Mouse (Mus musculus): Measurements from ENCODE around the gene Sufu. TPM values are rescaled to one million over a fixed set of nuclear protein-coding genes. Genes with fewer than 3 reads are reported as not detected.

Sufu gene
- total RNA-seq (2021) = 10 to 100 TPM; 16.8 to 21.0 TPM

- DNase-seq (ENCODE audit: low spot score in 2 of 2) = peak; percentile 98 to 100
- intact Hi-C loops (cut with DNase I) = loop anchor here (1.0 to 2.0 kb wide), 2 partner anchors 47 to 106 kb away; no protein-coding TSS in a partner anchor
Observed at GRCm38 (mm10) chr19:46396686-46397435, at the start of gene Sufu. TSS of gene Sufu (plus strand) at chr19:46396896.

GRCm38 (mm10) chr19:46347146-46347545 lies 49.5 kb upstream of the Sufu start:
- intact Hi-C loops (cut with DNase I) = no loop called here
- DNase-seq (ENCODE audit: low spot score in 2 of 2) = no peak

- intact Hi-C loops (cut with DNase I) = no loop called here
- DNase-seq (ENCODE audit: low spot score in 2 of 2) = no peak
Observed at GRCm38 (mm10) chr19:46347936-46348668, 48.6 kb upstream of the Sufu start.

DNA sequence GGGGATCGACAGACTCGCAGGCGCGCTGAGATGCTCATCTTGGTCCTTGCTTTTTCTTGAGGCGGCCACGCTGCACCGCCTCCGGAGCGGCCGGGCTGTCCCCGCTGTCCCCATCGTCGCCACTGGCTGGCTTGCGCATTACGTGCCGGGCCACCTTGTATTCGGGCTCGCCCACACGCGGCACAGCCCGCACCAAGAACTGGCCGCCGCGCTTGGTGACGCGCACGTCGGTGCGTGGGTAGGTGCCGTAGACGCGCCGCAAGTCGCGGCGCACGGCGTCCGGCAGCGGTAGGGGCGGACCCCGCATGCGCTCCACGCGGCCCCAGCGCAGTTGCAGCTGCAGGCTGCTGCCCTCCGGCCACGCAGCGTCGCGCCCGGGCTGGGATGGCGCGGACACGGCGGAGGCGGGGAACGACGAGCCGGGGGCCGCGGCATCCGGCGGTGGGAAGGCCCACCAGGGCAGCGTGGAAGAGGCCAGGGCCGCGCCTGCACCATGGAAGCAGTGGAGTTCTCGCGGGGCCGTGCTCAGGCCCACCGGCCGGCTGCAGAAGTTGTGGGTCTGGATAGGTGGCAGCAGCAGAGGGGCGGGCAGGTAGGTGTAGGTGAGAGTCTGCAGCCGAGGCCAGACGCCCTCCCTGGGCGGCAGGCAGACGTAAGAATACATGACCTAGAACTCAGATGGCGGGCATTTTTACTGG lies 47.8 kb upstream of the Sufu start:
- intact Hi-C loops (cut with DNase I) = no loop called here

GRCm38 (mm10) chr19:46349550-46349949 lies 47.1 kb upstream of the Sufu start:
- intact Hi-C loops (cut with DNase I) = no loop called here
- DNase-seq (ENCODE audit: low spot score in 2 of 2) = no peak

More for the DNA sequence above, 47.8 kb upstream of the Sufu start:
- peak; percentile 93 to 97 for DNase-seq (ENCODE audit: low spot score in 2 of 2)

DNA sequence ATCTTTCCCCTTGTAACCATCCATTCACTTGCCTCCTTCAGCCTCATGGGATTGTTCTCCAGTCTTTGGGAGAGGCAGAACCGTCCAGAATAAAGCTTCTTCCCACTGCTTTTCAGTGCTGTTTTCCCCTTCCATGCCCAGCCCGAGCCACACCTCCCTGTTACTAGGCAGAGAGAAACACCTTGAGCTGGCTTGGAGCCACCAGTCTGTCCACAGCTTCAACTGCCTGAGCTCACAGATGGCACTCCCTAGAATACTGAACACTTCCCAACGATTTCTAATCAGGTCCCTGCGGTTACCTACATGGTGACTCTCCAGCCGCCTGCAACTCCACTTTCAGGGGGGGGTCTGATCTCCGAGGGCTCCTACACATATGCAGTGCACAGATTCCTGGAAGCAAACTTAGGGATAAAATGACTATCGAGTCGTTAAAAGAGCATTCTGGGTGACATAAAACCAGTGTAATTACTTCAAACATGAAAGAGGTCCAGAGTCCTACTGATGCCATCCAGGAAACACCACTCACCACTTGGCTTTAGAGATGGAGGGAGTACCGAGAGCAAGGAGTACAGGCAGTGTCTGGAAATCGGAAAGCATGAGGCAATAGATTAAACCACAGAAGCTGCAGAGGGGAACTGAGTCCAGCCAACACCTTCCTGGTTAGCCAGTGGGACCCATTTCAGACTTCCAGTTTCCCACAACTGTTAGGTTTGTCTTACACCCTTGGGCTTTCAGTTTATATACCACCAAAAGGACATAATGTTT lies 46.3 kb upstream of the Sufu start, which contains the start of gene 2310034G01Rik:
TSS of gene 2310034G01Rik (minus strand) at position 135 of the 765 bp plus-strand sequence.
- intact Hi-C loops (cut with DNase I) = no loop called here
- DNase-seq (ENCODE audit: low spot score in 2 of 2) = no peak

DNA sequence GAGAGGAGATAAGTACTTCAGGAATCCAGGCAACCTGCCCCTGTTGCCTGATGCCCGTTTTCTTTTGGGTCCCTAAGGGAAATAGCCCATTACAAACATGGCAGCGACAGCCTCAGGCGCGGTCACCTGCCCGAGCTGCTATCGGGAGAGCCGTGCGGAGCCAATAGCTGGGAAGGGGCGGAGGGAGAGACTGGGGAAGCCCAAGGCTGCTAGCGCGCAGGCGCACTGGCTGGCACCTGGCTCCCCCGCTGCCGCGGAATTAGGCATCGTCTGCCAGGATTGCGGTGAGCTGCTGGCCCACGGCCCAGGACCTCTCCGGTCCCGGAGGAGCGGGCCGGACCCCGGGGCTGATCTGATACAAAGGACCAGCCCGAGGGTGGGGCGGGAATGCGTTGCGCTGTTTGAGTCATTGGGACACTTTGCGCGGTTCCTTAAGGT lies 40.0 kb upstream of the Sufu start:
- intact Hi-C loops (cut with DNase I) = loop anchor here (2.0 kb wide), 1 partner anchor 18 kb away; the partner anchor contains the start of gene Cuedc2
- peak; percentile 89 to 95 for DNase-seq (ENCODE audit: low spot score in 2 of 2)

GRCm38 (mm10) chr19:46357344-46358280 lies 39.1 kb upstream of the Sufu start:
- intact Hi-C loops (cut with DNase I) = loop anchor here (2.0 kb wide), 1 partner anchor 19 kb away; the partner anchor contains the start of gene Cuedc2
- DNase-seq (ENCODE audit: low spot score in 2 of 2) = no peak

- intact Hi-C loops (cut with DNase I) = no loop called here
- DNase-seq (ENCODE audit: low spot score in 2 of 2) = no peak
Observed at GRCm38 (mm10) chr19:46358381-46358780, 38.3 kb upstream of the Sufu start.

DNA sequence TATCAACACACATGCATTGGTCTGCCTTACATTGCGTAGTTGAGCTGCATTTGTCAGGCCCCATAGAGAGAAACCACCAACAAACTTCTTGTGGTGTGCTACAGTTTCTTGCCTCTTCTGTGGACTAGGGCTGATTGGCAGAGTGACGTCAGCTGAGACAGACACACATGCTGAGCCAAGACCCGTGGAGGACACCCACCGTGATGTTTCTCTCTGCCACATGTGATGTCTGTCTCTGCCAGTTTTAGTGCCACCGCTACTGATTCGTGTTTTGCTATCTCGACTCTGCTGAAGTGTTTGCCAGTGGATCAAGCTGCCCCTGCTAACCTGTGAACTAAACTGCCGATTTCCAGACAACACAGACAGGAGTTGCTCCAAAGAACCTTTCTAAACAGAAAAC lies 34.6 kb upstream of the Sufu start:
- intact Hi-C loops (cut with DNase I) = no loop called here
- no peak for DNase-seq (ENCODE audit: low spot score in 2 of 2)

GRCm38 (mm10) chr19:46363294-46364009 lies 33.2 kb upstream of the Sufu start:
- intact Hi-C loops (cut with DNase I) = no loop called here
- DNase-seq (ENCODE audit: low spot score in 2 of 2) = no peak

DNA sequence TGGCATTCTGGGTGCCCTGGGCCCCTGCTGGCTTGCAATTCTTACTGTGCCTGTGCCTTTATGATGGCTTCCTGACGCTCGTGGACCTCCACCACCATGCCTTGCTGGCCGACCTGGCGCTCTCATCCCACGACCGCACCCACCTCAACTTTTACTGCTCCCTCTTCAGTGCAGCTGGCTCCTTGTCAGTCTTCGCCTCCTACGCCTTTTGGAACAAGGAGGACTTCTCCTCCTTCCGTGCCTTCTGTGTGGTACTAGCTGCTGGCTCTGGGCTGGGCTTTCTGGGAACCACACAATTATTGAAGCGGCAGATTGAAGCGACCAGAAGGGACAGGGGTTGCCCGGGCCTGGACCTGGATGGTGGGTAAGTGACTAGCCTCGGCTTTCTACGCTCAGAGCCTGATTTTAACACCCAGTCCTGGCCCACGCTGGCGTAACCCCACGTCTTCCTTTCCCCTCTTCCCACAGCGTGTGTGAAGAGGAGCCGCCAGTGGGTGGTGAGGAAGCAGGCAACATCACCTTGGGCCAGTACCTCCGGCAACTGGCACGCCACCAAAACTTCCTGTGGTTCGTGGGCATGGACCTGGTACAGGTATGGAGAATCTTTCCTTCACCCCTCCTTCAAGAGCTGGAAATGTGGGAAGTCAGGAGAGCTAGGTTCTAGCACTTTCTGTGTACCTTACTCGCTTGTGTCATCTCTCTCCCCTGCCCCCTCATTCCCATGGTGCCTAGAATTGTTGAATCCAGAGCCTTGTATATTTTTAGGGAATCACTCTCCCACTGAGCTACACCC lies 28.7 kb upstream of the Sufu start:
- intact Hi-C loops (cut with DNase I) = loop anchor here (2.0 to 5.0 kb wide), 2 partner anchors 29 to 51 kb away; partner anchors contain the start of gene Cuedc2
- peak; percentile 58 to 89 for DNase-seq (ENCODE audit: low spot score in 2 of 2)

DNA sequence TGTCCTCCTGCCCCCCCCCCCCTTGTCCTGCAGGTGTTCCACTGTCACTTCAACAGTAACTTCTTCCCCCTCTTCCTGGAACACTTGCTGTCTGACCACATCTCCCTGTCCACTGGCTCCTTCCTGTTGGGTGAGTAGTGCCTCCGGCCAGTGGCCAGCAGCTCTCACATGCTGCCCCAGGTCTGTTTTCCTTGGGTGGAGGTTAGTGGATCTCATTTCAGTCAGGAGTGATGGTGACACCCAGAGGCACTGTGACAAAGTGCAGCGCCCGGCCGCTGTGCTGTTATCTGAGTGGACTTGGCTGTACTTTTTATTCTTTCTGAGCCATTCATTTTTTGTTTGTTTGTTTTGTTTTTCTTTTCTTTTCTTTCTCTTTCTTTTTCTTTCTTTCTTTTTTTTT lies 27.5 kb upstream of the Sufu start:
- intact Hi-C loops (cut with DNase I) = loop anchor here (2.0 to 5.0 kb wide), 2 partner anchors 30 to 52 kb away; partner anchors contain the start of gene Cuedc2
- DNase-seq (ENCODE audit: low spot score in 2 of 2) = peak; percentile 57 to 76

DNA sequence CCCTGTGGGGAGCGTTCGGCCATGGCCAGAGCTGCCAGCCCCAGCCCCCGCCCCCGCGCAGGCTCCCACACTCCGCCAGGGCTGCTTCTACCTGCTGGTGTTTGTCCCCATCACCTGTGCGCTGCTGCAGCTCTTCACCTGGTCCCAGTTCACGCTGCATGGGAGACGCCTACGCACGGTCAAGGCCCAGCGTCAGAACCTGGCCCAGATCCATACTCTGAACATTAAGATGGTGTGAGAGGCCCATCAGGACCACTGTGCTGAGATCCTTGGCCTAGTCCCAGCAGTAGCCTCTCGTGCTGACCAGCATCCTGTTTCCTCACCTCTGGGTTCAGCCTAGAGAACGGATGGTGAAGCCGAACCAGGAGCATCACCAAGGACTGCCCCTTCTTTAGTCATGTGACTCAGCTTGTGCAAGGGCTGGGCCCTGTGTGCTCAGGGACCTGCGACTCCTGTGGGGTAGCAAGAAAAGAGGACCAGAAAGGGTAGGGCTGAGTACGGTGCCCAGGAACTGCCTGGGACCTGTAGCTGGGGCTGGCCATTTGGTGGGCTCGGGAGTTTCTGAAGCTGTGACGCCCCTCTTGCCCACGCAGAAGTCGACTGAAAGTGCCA lies 22.1 kb upstream of the Sufu start:
- intact Hi-C loops (cut with DNase I) = no loop called here
- DNase-seq (ENCODE audit: low spot score in 2 of 2) = no peak

- intact Hi-C loops (cut with DNase I) = no loop called here
- peak in 1 of 2 experiments; percentile 66 for DNase-seq (ENCODE audit: low spot score in 2 of 2)
Observed at GRCm38 (mm10) chr19:46375489-46375888, 21.2 kb upstream of the Sufu start.

DNA sequence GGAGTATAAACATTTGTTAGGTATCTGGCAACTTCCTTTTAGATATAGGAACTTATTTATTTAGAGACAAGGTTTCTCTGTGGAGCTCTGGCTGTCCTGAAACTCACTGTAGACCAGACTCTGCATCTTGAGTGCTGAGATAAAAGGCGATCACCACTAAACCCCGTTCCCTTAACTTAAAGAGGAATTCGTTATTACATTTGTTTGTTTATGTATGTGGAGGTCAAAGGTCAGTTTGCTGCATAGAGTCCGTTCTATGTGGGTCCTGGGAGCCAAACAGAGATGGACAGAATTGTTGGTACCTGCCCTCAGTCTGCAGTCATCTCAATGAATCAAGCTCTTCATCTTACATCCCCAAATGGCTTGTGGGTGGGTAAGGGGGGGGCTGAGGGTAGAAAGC lies 20.8 kb upstream of the Sufu start:
- DNase-seq (ENCODE audit: low spot score in 2 of 2) = no peak
- intact Hi-C loops (cut with DNase I) = no loop called here

All from left cerebral cortex, postnatal 25 days (tissue).